Mouse (Mus musculus) adipose tissue, adult 10 weeks (tissue): ENCODE data around the gene Zbtb9. TPM values are rescaled to one million over a fixed set of nuclear protein-coding genes. Genes with fewer than 3 reads are reported as not detected.

ENCODE experiments used
- polyA plus RNA-seq: library from polyadenylated mRNA; stranded (reverse); fragments of 350-450 nt; fragmentation: Illumina TruSeq; extraction: RNeasy Lipid Tissue Mini Kit (QIAGEN cat#74804); gene quantifications from one replicate; pipeline ENCODE4 v1.2.3, GENCODE M21; 2014; ENCODE audit warnings: low read depth, low replicate concordance

Gene Zbtb9
- 5.4 TPM for polyA plus RNA-seq

GRCm38 (mm10) chr17:26972703-26973574 is at the start of gene Zbtb9:
TSS of gene Zbtb9 (plus strand) at chr17:26973167.

GRCm38 (mm10) chr17:26932839-26933398 is 40.0 kb upstream of the Zbtb9 start, which contains the start of gene Phf1:
TSS of gene Phf1 (plus strand) at chr17:26933052.

GRCm38 (mm10) chr17:26939178-26939972 is 33.6 kb upstream of the Zbtb9 start, which contains the start of gene Cuta:
TSS of gene Cuta (minus strand) at chr17:26939569.

GRCm38 (mm10) chr17:26941031-26941789 is 31.8 kb upstream of the Zbtb9 start, which contains the start of gene Syngap1:
TSS of gene Syngap1 (plus strand) at chr17:26941253.

GRCm38 (mm10) chr17:27028909-27029308 is 55.9 kb downstream of the Zbtb9 start, which contains the start of gene Bak1:
TSS of gene Bak1 (minus strand) at chr17:27029009.

GRCm38 (mm10) chr17:27056812-27057516 is 84.0 kb downstream of the Zbtb9 start, which contains the start of gene Itpr3:
TSS of gene Itpr3 (plus strand) at chr17:27057304.

Other genes starting within 250 kb of the Zbtb9 start
- 29.3 TPM for gene Bnip1, start 192.1 kb upstream of the Zbtb9 start, polyA plus RNA-seq
- gene Nkx2-5, start 128.2 kb upstream of the Zbtb9 start, polyA plus RNA-seq, result not detected
- gene Kifc5b, start 56.1 kb upstream of the Zbtb9 start, polyA plus RNA-seq, result 3.3 TPM
- gene Phf1, start 40.1 kb upstream of the Zbtb9 start, polyA plus RNA-seq, result 39.7 TPM
- 95.4 TPM for gene Cuta, start 33.6 kb upstream of the Zbtb9 start, polyA plus RNA-seq
- 13.6 TPM for gene Syngap1, start 31.9 kb upstream of the Zbtb9 start, polyA plus RNA-seq
- gene Bak1, start 55.8 kb downstream of the Zbtb9 start, polyA plus RNA-seq, result 19.8 TPM
- gene Itpr3, start 84.1 kb downstream of the Zbtb9 start, polyA plus RNA-seq, result 8.3 TPM
- 120 TPM for gene Uqcc2, start 160.7 kb downstream of the Zbtb9 start, polyA plus RNA-seq
- 0.21 TPM for gene Ip6k3, start 194.6 kb downstream of the Zbtb9 start, polyA plus RNA-seq
- 41.9 TPM for gene Lemd2, start 231.3 kb downstream of the Zbtb9 start, polyA plus RNA-seq